Mouse (Mus musculus) forebrain, postnatal 0 days (tissue): ENCODE results near the gene Ptgr2. TPM values are rescaled to one million over a fixed set of nuclear protein-coding genes. Genes with fewer than 3 reads are reported as not detected.

Experiments used
- ATAC-seq: fragments of 200-750 bp; cut with Nextera tagmentation; 2 replicates; pipeline ENCODE4 v1.8.0; 2017; ENCODE audit warnings: mild to moderate bottlenecking, moderate library complexity
- DNase-seq: peaks from one replicate; pipeline ENCODE4 v3.0.0-alpha.2; 2015
- H3K27ac ChIP-seq: fragments of 300-500 bp; sonication (generic); 2 replicates; pipeline ENCODE4 v1.5.1; 2014; ENCODE audit warnings: low read depth, mild to moderate bottlenecking, antibody characterized with exemption, low read length, moderate library complexity, mixed read lengths
- H3K27me3 ChIP-seq: fragments of 300-500 bp; sonication (generic); 2 replicates; pipeline ENCODE4 v1.6.1; 2014; ENCODE audit warnings: mild to moderate bottlenecking, low read length, mixed read lengths; ENCODE audit not compliant: insufficient read depth
- H3K36me3 ChIP-seq: fragments of 300-500 bp; sonication (generic); 2 replicates; pipeline ENCODE4 v1.6.1; 2014; ENCODE audit warnings: mild to moderate bottlenecking, moderate library complexity; ENCODE audit not compliant: insufficient read depth
- H3K4me1 ChIP-seq: fragments of 300-500 bp; sonication (generic); 2 replicates; pipeline ENCODE4 v1.6.1; 2014; ENCODE audit warnings: antibody characterized with exemption; ENCODE audit not compliant: insufficient read depth
- H3K4me2 ChIP-seq: fragments of 300-500 bp; sonication (generic); 2 replicates; pipeline ENCODE4 v1.6.1; 2014; ENCODE audit warnings: low read depth, mild to moderate bottlenecking, moderate library complexity
- H3K4me3 ChIP-seq: fragments of 300-500 bp; sonication (generic); 2 replicates; pipeline ENCODE4 v1.5.1; 2014; ENCODE audit warnings: low read depth, low read length, mixed read lengths
- H3K9ac ChIP-seq: fragments of 300-500 bp; sonication (generic); 2 replicates; pipeline ENCODE4 v1.6.1; 2014; ENCODE audit warnings: mild to moderate bottlenecking
- H3K9me3 ChIP-seq: fragments of 300-500 bp; sonication (generic); 2 replicates; pipeline ENCODE4 v1.6.1; 2016; ENCODE audit warnings: low read length
- CTCF ChIP-seq: sonication (generic); IDR thresholded peaks from 2 replicates; pipeline ENCODE4 v1.5.1; 2016; ENCODE audit warnings: antibody characterized with exemption, control low read depth, low read depth
- WGBS: fragments of 180-500 bp; shearing (Covaris S2); extraction: QIAGEN DNeasy Blood & Tissue Kit; methylation state at CpG from one replicate; pipeline ENCODE4 v1.1.7; 2014; 5-methylcytosine and 5-hydroxymethylcytosine counted together
- polyA plus RNA-seq: library from polyadenylated mRNA; unstranded; fragments of >200 nt; fragmentation: Nextera tagmentation; extraction: Ambion mirVana; gene quantifications from 2 replicates; pipeline ENCODE4 v1.2.1, GENCODE M21; 2015
- total RNA-seq: library from RNA; depleted of rRNA; stranded (reverse); fragments of >200 nt; gene quantifications from 2 replicates; pipeline ENCODE4 v1.2.3, GENCODE M21; 2014

Ptgr2 gene
- total and polyA plus RNA-seq, 2 experiments from 2014 or later = 17.3 to 18.7 TPM

GRCm38 (mm10) chr12:84304101-84304500 is 19.1 kb downstream of the Ptgr2 start:
- WGBS = 89% methylated on average over 5 of the region's 5 CpGs
- ATAC-seq = no peak
- no peaks in the 10 kb centered on the region for H3K9me3 ChIP-seq

DNA sequence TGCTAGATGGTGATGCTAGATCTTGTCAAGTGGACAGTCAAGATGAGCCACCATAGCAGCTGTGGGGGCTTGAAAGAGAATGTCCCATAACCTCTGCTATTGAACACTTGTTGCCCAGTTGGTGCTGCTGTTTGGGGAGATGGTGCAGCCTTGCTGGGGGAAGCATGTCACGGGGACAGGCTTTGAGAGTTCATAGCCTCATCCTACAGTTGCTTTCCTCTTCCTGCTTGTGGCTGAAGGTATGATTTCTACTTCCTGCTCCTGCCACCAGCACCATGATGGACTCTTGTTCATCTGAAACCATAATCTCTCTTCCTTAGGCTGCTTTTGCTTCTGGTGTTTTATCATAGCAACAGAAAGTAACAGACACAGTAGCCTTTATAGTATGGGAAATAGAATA is 19.5 kb downstream of the Ptgr2 start:
- no peak for ATAC-seq
- H3K27ac ChIP-seq = no peak overlapping the region
- no peaks in the 10 kb centered on the region for H3K27me3 ChIP-seq
- no peak overlapping the region for H3K9ac ChIP-seq
- no peaks in the 10 kb centered on the region for H3K9me3 ChIP-seq
- no peak for TF ChIP-seq CTCF
- peaks cover 9% of the 10 kb centered on the region; the same call in 1 of the 2 replicates for H3K36me3 ChIP-seq
- no peak for DNase-seq
- no peak overlapping the region for H3K4me3 ChIP-seq
- 80% methylated on average over 1 of the region's 1 CpGs for WGBS
- H3K4me1 ChIP-seq = no peaks in the 10 kb centered on the region
- H3K4me2 ChIP-seq = no peak overlapping the region

More at GRCm38 (mm10) chr12:84304101-84304500, 19.1 kb downstream of the Ptgr2 start:
- Histone ChIP-seq H3K36me3 (peaks cover 9% of the 10 kb centered on the region; the same call in 1 of the 2 replicates), H3K4me1 (no peaks in the 10 kb centered on the region), H3K9ac (no peak overlapping the region), H3K4me2 (no peak overlapping the region), H3K4me3 (no peak overlapping the region), H3K27me3 (no peaks in the 10 kb centered on the region), H3K27ac (no peak overlapping the region)
- no peak for TF ChIP-seq CTCF
- no peak for DNase-seq

GRCm38 (mm10) chr12:84311306-84311705 is 26.3 kb downstream of the Ptgr2 start:
- no peak overlapping the region for H3K9ac ChIP-seq
- H3K27me3 ChIP-seq = no peaks in the 10 kb centered on the region
- no peak overlapping the region for H3K27ac ChIP-seq
- WGBS = 83% methylated on average over 3 of the region's 5 CpGs
- no peak overlapping the region for H3K4me3 ChIP-seq
- H3K4me2 ChIP-seq = no peak overlapping the region
- H3K36me3 ChIP-seq = 0 out of 2 replicates have a peak, but pooled peaks cover 4% of the 10 kb centered on the region
- DNase-seq (no peak), ATAC-seq (no peak)
- no peaks in the 10 kb centered on the region for H3K4me1 ChIP-seq
- no peaks in the 10 kb centered on the region for H3K9me3 ChIP-seq
- no peak for TF ChIP-seq CTCF

GRCm38 (mm10) chr12:84316006-84316405 is 31.0 kb downstream of the Ptgr2 start:
- peak overlapping the region; percentile 91 for H3K4me2 ChIP-seq
- H3K9me3 ChIP-seq = no peaks in the 10 kb centered on the region
- no peaks in the 10 kb centered on the region for H3K27me3 ChIP-seq
- no peak for DNase-seq
- H3K9ac ChIP-seq = peak overlapping the region; percentile 78; the same call in 1 of the 2 replicates
- H3K4me3 ChIP-seq = peak overlapping the region; percentile 81
- TF ChIP-seq CTCF = no peak
- H3K36me3 ChIP-seq = no peaks in the 10 kb centered on the region
- 32% methylated on average over 7 of the region's 7 CpGs for WGBS
- peaks cover 4% of the 10 kb centered on the region; the same call in 1 of the 2 replicates for H3K4me1 ChIP-seq
- H3K27ac ChIP-seq = peak overlapping the region; percentile 92
- no peak for ATAC-seq

GRCm38 (mm10) chr12:84316721-84317621 is 31.9 kb downstream of the Ptgr2 start, which contains the start of gene Zfp410:
Gene Zfp410 (plus strand): TSS chr12:84316852.
- H3K9me3 ChIP-seq = no peaks in the 10 kb centered on the region
- TF ChIP-seq CTCF = peak; percentile 13; the same call in 1 of the 2 replicates
- 3% methylated on average over 77 of the region's 77 CpGs for WGBS
- H3K9ac ChIP-seq = peak within 1 kb of the TSS; percentile 78
- H3K4me1 ChIP-seq = peaks cover 4% of the 10 kb centered on the region; the same call in 1 of the 2 replicates
- DNase-seq (peak; percentile 88), ATAC-seq (peak; percentile 96)
- H3K36me3 ChIP-seq = no peaks in the 10 kb centered on the region
- H3K27ac ChIP-seq = peak within 1 kb of the TSS; percentile 92
- H3K27me3 ChIP-seq = no peaks in the 10 kb centered on the region
- peak within 1 kb of the TSS; percentile 81 for H3K4me3 ChIP-seq
- H3K4me2 ChIP-seq = peak within 1 kb of the TSS; percentile 91

GRCm38 (mm10) chr12:84327111-84327512 is 42.1 kb downstream of the Ptgr2 start:
- H3K4me2 ChIP-seq = no peak overlapping the region
- no peaks in the 10 kb centered on the region for H3K4me1 ChIP-seq
- no peak overlapping the region for H3K4me3 ChIP-seq
- DNase-seq = no peak
- TF ChIP-seq CTCF = no peak
- no peaks in the 10 kb centered on the region for H3K9me3 ChIP-seq
- H3K36me3 ChIP-seq = peaks cover 53% of the 10 kb centered on the region
- no peak overlapping the region for H3K9ac ChIP-seq
- no peaks in the 10 kb centered on the region for H3K27me3 ChIP-seq
- ATAC-seq = no peak
- H3K27ac ChIP-seq = no peak overlapping the region
- WGBS = 76% methylated on average over 4 of the region's 4 CpGs
